Comparison of ENCODE assay signal across 8 mouse cellular contexts in the genomic region with DNA sequence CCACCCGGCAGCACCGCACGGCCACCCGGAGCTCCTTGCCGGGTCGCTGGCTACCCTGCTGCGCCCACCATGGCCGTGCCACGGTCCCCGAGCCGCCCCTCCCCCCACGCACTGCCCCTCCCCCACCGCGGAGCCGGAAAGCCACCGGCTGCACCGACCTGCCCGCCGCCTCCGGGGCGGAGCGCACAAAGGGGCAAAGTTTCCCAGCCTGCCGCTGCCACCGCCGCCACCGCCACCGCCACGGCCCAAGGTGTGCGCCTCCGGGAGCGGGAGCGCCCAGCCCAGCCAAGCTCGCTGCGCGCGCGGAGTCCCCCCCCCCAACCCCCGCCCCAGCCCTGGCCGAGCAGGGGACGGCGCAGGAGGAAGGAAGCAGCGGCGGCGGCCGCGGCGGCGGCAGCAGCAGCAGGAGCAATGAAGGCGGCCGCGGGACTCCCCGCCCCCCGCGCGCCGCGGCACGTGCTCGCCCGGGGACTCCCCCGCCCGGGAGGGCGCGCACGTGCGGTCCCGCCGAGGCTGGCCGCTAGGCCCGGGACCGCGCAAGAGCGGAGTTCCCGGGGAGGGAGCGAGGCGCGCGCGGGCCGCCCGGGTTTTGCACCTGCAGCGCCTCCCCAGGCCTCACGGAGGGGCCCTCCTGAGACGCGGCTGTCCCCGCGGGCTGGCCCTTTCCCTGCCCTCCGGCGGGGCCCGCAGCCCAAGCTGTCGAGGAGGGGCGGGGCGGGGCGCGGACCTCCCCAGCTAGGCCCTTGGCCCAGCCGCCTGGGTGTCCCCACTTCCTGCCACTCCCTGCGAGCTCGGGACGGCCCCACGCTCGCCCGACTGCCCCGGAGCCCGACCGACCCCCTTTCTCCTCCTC. TPM values are rescaled to one million over a fixed set of nuclear protein-coding genes. Genes with fewer than 3 reads are reported as not detected.
DNase-seq lines count a peak whose midpoint lies in the region; ATAC-seq and TF ChIP-seq lines count a peak whose summit lies in the region.

No protein-coding gene starts in this region.

- WGBS in embryonic facial prominence, embryonic 14.5 days: 0% methylated on average over 15 of the region's 105 CpGs
- 1% methylated on average over 84 of the region's 105 CpGs for WGBS in heart, embryonic 11.5 days (ENCODE audit: insufficient replicate concordance)
- WGBS in kidney, embryonic 14.5 days: under 1% methylated on average over 71 of the region's 105 CpGs
- WGBS in lung, embryonic 14.5 days: 1% methylated on average over 64 of the region's 105 CpGs
- WGBS in neural tube, embryonic 14.5 days: under 1% methylated on average over 76 of the region's 105 CpGs

- no peaks in the 10 kb centered on the region for H3K9me3 ChIP-seq in embryonic facial prominence, embryonic 14.5 days (ENCODE audit: control insufficient read depth, low read length)
- no peaks in the 10 kb centered on the region for H3K9me3 ChIP-seq in heart, embryonic 11.5 days (replicated peaks; ENCODE audit: control insufficient read depth, low read length)
- no peaks in the 10 kb centered on the region for H3K9me3 ChIP-seq in kidney, embryonic 14.5 days (ENCODE audit: control insufficient read depth, low read length)
- H3K9me3 ChIP-seq in lung, embryonic 14.5 days (ENCODE audit: low read depth, low read length): no peaks in the 10 kb centered on the region
- no peaks in the 10 kb centered on the region for H3K9me3 ChIP-seq in neural tube, embryonic 14.5 days (ENCODE audit: control insufficient read depth, low read length)

- peaks cover 32% of the 10 kb centered on the region for H3K79me3 ChIP-seq in C2C12 (ENCODE audit: low read depth)

- ATAC-seq in embryonic facial prominence, embryonic 14.5 days (ENCODE audit: low read depth): peak; percentile 66
- ATAC-seq in heart, embryonic 11.5 days (replicated peaks; ENCODE audit: insufficient number of reproducible peaks, low FRiP score, low TSS enrichment): peak; percentile 74
- ATAC-seq in kidney, embryonic 14.5 days (ENCODE audit: low FRiP score, low TSS enrichment): peak; percentile 68
- ATAC-seq in lung, embryonic 14.5 days (ENCODE audit: insufficient read depth): peak; percentile 84
- ATAC-seq in neural tube, embryonic 14.5 days (ENCODE audit: low read depth): peak; percentile 81

- H3ac ChIP-seq in C2C12 (ENCODE audit: control insufficient read depth, insufficient read length, low read depth): peak overlapping the region; percentile 97

- H3K4me3 ChIP-seq in C2C12 (ENCODE audit: insufficient read depth, poor library complexity, severe bottlenecking): peak overlapping the region; percentile 49
- H3K4me3 ChIP-seq in embryonic facial prominence, embryonic 14.5 days (ENCODE audit: low read depth, low read length): peak overlapping the region; percentile 82
- peak overlapping the region; percentile 64 for H3K4me3 ChIP-seq in heart, embryonic 11.5 days (ENCODE audit: low read depth, low read length)
- H3K4me3 ChIP-seq in kidney, embryonic 14.5 days (ENCODE audit: low read length): peak overlapping the region; percentile 86
- peak overlapping the region; percentile 81 for H3K4me3 ChIP-seq in lung, embryonic 14.5 days (ENCODE audit: low read depth, low read length)
- H3K4me3 ChIP-seq in neural tube, embryonic 14.5 days (ENCODE audit: low read depth, low read length): peak overlapping the region; percentile 71

- TF ChIP-seq CTCF in C2C12 (IDR thresholded peaks at IDR 0.05; ENCODE audit: control insufficient read depth, insufficient read depth, insufficient read length): no peak
- peak; percentile 9; the same call in 1 of the 2 replicates for TF ChIP-seq CTCF in lung, embryonic 14.5 days (IDR thresholded peaks at IDR 0.05; ENCODE audit: low read depth)

- no peaks in the 10 kb centered on the region for H3K27me3 ChIP-seq in C2C12 (ENCODE audit: control insufficient read depth, insufficient read depth, insufficient read length)
- no peaks in the 10 kb centered on the region for H3K27me3 ChIP-seq in embryonic facial prominence, embryonic 14.5 days (replicated peaks; ENCODE audit: control insufficient read depth, insufficient read depth, low read length)
- H3K27me3 ChIP-seq in heart, embryonic 11.5 days (ENCODE audit: control insufficient read depth, insufficient read depth, low read length): no peaks in the 10 kb centered on the region
- H3K27me3 ChIP-seq in kidney, embryonic 14.5 days (ENCODE audit: control insufficient read depth, insufficient read depth, low read length): no peaks in the 10 kb centered on the region
- no peaks in the 10 kb centered on the region for H3K27me3 ChIP-seq in lung, embryonic 14.5 days (ENCODE audit: insufficient read depth, low read length)
- no peaks in the 10 kb centered on the region for H3K27me3 ChIP-seq in neural tube, embryonic 14.5 days (ENCODE audit: control insufficient read depth, insufficient read depth, low read length)

- H3K79me2 ChIP-seq in C2C12 (ENCODE audit: control insufficient read depth, insufficient read depth): peaks cover 45% of the 10 kb centered on the region

- peaks cover 5% of the 10 kb centered on the region for H3K36me3 ChIP-seq in C2C12 (ENCODE audit: control insufficient read depth, insufficient read depth)
- H3K36me3 ChIP-seq in embryonic facial prominence, embryonic 14.5 days (ENCODE audit: control insufficient read depth, insufficient read depth, low read length): no peaks in the 10 kb centered on the region
- H3K36me3 ChIP-seq in heart, embryonic 11.5 days (ENCODE audit: control insufficient read depth, insufficient read depth, low read length): no peaks in the 10 kb centered on the region
- peaks cover 5% of the 10 kb centered on the region; the same call in 1 of the 2 replicates for H3K36me3 ChIP-seq in kidney, embryonic 14.5 days (ENCODE audit: control insufficient read depth, insufficient read depth, low read length)
- peaks cover 11% of the 10 kb centered on the region; the same call in 1 of the 2 replicates for H3K36me3 ChIP-seq in lung, embryonic 14.5 days (ENCODE audit: insufficient read depth)
- no peaks in the 10 kb centered on the region; the same call in 1 of the 2 replicates for H3K36me3 ChIP-seq in neural tube, embryonic 14.5 days (ENCODE audit: control insufficient read depth, insufficient read depth, low read length)

- H3K4me1 ChIP-seq in embryonic facial prominence, embryonic 14.5 days (ENCODE audit: control insufficient read depth, insufficient read depth, low read length): peaks cover 42% of the 10 kb centered on the region
- H3K4me1 ChIP-seq in heart, embryonic 11.5 days (ENCODE audit: control insufficient read depth, insufficient read depth, low read length): peaks cover 57% of the 10 kb centered on the region
- H3K4me1 ChIP-seq in kidney, embryonic 14.5 days (ENCODE audit: control insufficient read depth, insufficient read depth, low read length): peaks cover 43% of the 10 kb centered on the region
- H3K4me1 ChIP-seq in lung, embryonic 14.5 days (ENCODE audit: insufficient read depth): peaks cover 25% of the 10 kb centered on the region
- H3K4me1 ChIP-seq in neural tube, embryonic 14.5 days (ENCODE audit: control insufficient read depth, insufficient read depth, low read length): peaks cover 43% of the 10 kb centered on the region

- peak; percentile 85 for DNase-seq in adrenal gland, postnatal 10 days
- peak; percentile 86 for DNase-seq in embryonic facial prominence, embryonic 14.5 days (ENCODE audit: low spot score)
- DNase-seq in lung, embryonic 14.5 days: peak; percentile 86
- DNase-seq in thymus, adult 18-20 months: peak; percentile 69 to 74

- peak overlapping the region; percentile 86 for H3K4me2 ChIP-seq in embryonic facial prominence, embryonic 14.5 days (ENCODE audit: low read depth, low read length)
- H3K4me2 ChIP-seq in heart, embryonic 11.5 days: peak overlapping the region; percentile 99
- peak overlapping the region; percentile 84 for H3K4me2 ChIP-seq in kidney, embryonic 14.5 days (replicated peaks; ENCODE audit: low read depth, low read length)
- H3K4me2 ChIP-seq in lung, embryonic 14.5 days: peak overlapping the region; percentile 76
- H3K4me2 ChIP-seq in neural tube, embryonic 14.5 days (ENCODE audit: low read depth, low read length): peak overlapping the region; percentile 63

- peak overlapping the region; percentile 94 for H3K9ac ChIP-seq in embryonic facial prominence, embryonic 14.5 days (ENCODE audit: low read depth, low read length)
- peak overlapping the region; percentile 83 for H3K9ac ChIP-seq in heart, embryonic 11.5 days (ENCODE audit: low read depth, low read length)
- H3K9ac ChIP-seq in kidney, embryonic 14.5 days (ENCODE audit: low read depth, low read length): peak overlapping the region; percentile 97
- H3K9ac ChIP-seq in lung, embryonic 14.5 days: peak overlapping the region; percentile 94
- H3K9ac ChIP-seq in neural tube, embryonic 14.5 days (replicated peaks; ENCODE audit: low read depth, low read length): peak overlapping the region; percentile 95

- H3K27ac ChIP-seq in embryonic facial prominence, embryonic 14.5 days (replicated peaks; ENCODE audit: low read depth, low read length): peak overlapping the region; percentile 90
- H3K27ac ChIP-seq in heart, embryonic 11.5 days (ENCODE audit: low read depth, low read length): peak overlapping the region; percentile 73
- H3K27ac ChIP-seq in kidney, embryonic 14.5 days (ENCODE audit: low read depth, low read length): peak overlapping the region; percentile 95
- peak overlapping the region; percentile 95 for H3K27ac ChIP-seq in lung, embryonic 14.5 days (ENCODE audit: low read depth)
- peak overlapping the region; percentile 97 for H3K27ac ChIP-seq in neural tube, embryonic 14.5 days (ENCODE audit: low read depth, low read length)

RNA-seq across cellular contexts. Expression of a gene that starts 2.5 kb away (rescaled TPM):
- 6.0 TPM for polyA plus RNA-seq in C2C12 (2012; fragmentation: generic; extraction: Trizol)
- 10 to 100 TPM; 57.4 to 64.4 TPM for total RNA-seq in adrenal gland, postnatal 10 days (2021)
- 32.4 and 37.3 TPM in 2 replicates for polyA plus RNA-seq in embryonic facial prominence, embryonic 14.5 days (2014; fragmentation: Nextera tagmentation; extraction: Ambion mirVana)
- 25.0 and 30.3 TPM in 2 replicates for polyA plus RNA-seq in heart, embryonic 11.5 days (2014; fragmentation: Nextera tagmentation; extraction: Ambion mirVana)
- 48.6 and 54.9 TPM in 2 replicates for polyA plus RNA-seq in kidney, embryonic 14.5 days (2014; fragmentation: Nextera tagmentation; extraction: Ambion mirVana)
- polyA plus RNA-seq in lung, embryonic 14.5 days (2014; fragmentation: Nextera tagmentation; extraction: Ambion mirVana): 34.4 and 36.9 TPM in 2 replicates
- polyA plus RNA-seq in neural tube, embryonic 14.5 days (2014; fragmentation: Nextera tagmentation; extraction: Ambion mirVana): 47.7 and 67.0 TPM in 2 replicates

RNA-seq across cellular contexts. Expression of a gene that starts 50.4 kb away (rescaled TPM):
- polyA plus RNA-seq in C2C12 (2012; fragmentation: generic; extraction: Trizol): 27.6 TPM
- 10 to 100 TPM; 38.0 to 50.0 TPM for total RNA-seq in adrenal gland, postnatal 10 days (2021)
- polyA plus RNA-seq in embryonic facial prominence, embryonic 14.5 days (2014; fragmentation: Nextera tagmentation; extraction: Ambion mirVana): 70.5 and 72.3 TPM in 2 replicates
- 47.9 and 54.3 TPM in 2 replicates for polyA plus RNA-seq in heart, embryonic 11.5 days (2014; fragmentation: Nextera tagmentation; extraction: Ambion mirVana)
- polyA plus RNA-seq in kidney, embryonic 14.5 days (2014; fragmentation: Nextera tagmentation; extraction: Ambion mirVana): 69.3 and 78.2 TPM in 2 replicates
- 69.7 and 71.1 TPM in 2 replicates for polyA plus RNA-seq in lung, embryonic 14.5 days (2014; fragmentation: Nextera tagmentation; extraction: Ambion mirVana)
- 76.5 and 80.2 TPM in 2 replicates for polyA plus RNA-seq in neural tube, embryonic 14.5 days (2014; fragmentation: Nextera tagmentation; extraction: Ambion mirVana)

Comparison
In these comparisons a context has a peak if more than half of its experiments do, and no peak if none do; other contexts are left out.
1. Peak in every context shown above with its lines: DNase-seq, ATAC-seq, H3K4me3 ChIP-seq and H3K27ac ChIP-seq.